Mouse (Mus musculus): Measurements from ENCODE around the gene Sucla2.
"Not testable (repeated sequence)": the region's sequence is repeated elsewhere in the genome, so short reads cannot be mapped to it uniquely, and the experiment has no call there.

Sucla2 gene

DNA sequence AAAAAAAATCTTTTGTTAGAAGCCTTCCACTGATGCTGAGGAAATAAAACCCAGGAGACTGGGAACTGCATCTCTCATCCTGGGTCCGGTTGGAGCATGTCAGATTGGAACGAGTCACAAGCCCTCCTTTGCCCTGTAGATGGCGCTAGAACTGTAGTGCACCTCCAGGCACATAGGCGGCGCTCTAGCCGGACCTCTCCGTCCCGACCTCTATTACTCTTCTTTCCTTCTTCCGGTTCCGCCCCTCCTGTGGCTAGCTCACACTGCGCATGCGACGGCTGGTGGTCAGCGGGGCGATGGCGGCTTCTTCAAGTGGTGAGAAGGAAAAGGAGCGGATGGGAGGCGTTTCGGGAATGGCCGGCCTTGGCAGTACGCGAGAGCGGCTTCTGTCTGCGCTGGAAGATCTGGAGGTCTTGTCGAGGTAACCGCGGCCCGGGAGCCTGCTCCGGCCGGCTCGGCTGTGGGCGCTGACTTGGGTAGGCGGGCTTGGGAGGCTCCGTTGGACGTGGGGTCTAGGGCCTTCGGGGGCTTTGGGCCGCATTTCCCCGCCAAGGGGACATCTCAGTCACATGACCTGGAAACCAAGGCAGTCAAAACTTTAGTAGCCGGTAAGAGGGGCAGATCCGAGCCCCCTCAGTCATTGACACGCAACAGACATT lies 15.2 kb upstream of the Sucla2 start, which contains the start of gene Med4:
Gene Med4, plus strand, starts transcription at position 261 of the 659 bp plus-strand sequence.
- peak; percentile 96 for DNase-seq (ENCODE audit: low read depth, low spot score)

DNA sequence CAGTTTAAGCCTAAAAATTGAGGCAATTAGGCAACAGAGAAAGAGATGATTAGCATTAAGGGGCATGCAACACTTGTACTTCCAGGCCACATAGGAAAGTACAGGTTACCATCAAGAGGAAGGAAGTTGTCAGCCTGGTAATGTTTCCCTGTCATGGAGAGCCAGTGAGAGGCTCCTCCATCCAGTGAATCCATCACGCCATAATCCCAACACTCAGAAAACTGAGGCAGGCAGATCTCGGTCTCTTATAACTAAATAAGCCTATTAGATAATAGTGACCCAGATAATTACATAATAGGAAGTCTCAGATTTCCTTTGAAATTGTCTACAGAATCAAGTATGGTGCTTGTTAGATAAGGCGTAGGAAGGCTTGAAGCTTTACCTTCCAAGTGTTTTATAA lies 983 bp upstream of the Sucla2 start:
- no peak for DNase-seq (ENCODE audit: low read depth, low spot score)

DNA sequence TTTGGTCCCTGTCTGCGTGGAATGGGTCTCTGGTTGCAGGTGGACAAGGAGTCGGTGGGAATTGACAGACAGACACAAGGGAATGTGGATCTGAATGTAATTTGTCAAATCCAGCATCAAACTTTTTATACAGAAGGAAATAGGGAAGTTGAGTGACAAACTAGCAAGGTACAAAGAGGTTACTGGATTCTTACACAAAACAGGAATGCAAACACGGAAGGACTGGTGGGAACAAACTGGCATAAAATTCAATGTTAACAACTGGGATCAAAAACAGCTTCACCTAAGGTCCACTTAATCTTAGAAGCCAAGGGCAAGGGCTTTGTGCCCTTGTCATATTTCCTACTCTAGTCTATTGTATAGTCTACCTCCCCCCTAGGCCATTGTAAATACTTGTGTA lies 3.5 kb downstream of the Sucla2 start:
- DNase-seq (ENCODE audit: low read depth, low spot score) = not testable (repeated sequence)

DNA sequence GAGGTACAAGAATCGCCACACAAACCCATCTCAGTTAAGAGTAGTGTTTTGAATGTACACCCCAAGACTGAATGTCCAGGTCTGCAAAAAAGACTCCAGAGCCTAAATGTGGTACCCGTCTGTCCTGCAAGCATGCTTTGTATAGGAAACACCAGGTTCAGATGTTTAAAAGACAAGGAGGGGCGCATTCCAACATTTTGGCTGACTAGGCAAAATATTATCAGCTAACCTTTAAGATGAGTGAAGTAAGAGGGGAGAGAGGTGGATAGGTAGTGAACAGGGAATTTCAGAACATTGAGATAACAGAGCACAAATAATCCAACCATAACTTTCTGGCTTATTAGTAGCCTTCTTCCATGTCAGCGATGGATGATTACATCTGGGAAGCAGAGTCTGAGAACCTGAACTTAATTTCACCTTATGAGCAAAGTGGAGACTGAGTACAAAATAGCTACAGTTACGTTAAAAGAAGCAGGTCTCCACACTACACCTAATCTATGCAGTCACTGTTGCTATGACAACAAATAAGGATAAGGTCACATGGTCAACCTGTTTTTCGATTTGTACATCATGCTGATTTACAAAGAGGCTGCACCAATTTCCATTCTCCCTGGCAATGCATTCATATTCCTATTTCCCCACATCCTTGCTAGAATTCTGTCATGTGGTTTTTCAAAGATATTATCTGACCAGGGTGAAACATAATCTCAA lies 8.8 kb downstream of the Sucla2 start:
- no peak for DNase-seq (ENCODE audit: low read depth, low spot score)

DNA sequence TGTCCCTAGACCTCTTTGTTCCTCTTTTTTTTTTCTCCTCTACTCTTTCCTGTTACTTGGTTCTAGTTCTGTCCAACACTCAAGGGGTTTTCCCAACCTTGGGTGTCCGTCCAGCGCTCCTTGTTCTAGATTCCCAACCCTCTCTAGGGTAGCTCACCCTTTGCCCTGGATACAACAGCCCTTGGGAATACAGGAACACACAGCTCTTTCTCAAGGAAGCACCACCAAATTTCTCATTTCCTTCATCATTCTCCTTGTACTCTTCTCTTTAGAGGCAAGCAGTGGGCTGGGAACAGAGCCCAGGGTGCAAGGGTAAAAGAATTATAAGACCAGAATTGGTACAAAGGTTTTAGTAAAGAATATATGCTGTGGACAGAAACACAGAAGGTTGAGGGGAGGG lies 10.5 kb downstream of the Sucla2 start:
- DNase-seq (ENCODE audit: low read depth, low spot score) = no peak

DNA sequence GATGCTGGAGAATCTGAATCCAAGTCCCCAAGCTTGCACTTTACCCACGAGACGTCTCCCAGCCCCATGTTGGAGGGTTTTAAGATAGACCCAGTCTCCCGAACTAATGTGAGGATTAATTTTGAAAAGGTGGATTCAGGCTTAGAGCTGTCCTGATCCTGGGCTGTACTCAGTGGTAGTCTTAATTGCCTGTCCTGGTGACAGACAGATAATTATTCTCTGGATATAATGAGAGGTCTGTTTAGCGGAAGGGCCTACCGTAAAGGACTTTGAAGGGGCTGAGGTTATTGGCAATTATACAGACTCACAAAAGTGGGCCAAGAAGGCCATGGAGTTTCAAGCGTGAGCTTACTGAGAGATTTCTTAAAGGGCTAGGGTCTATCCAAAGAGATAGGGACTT lies 18.7 kb downstream of the Sucla2 start:
- DNase-seq (ENCODE audit: low read depth, low spot score) = no peak

DNA sequence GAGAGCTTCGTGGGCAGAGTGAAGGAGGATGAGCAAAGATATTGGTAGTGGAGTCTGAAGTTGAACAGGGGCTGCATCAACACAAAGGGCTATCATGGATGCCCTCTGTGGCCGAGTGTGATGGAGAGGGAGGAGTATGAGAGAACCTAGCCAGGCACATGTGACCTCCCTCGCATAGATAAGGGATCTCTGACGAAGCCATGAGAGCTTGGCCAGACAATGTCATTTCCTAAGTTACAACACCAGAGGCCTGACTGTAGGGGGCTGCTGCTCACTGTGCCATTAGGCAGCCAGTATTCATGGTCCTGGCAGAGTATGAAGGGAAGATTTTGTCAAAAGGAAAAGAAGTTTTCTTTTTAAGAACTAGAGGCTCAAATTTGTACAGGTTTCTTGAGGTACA lies 21.9 kb downstream of the Sucla2 start:
- DNase-seq (ENCODE audit: low read depth, low spot score) = no peak

DNA sequence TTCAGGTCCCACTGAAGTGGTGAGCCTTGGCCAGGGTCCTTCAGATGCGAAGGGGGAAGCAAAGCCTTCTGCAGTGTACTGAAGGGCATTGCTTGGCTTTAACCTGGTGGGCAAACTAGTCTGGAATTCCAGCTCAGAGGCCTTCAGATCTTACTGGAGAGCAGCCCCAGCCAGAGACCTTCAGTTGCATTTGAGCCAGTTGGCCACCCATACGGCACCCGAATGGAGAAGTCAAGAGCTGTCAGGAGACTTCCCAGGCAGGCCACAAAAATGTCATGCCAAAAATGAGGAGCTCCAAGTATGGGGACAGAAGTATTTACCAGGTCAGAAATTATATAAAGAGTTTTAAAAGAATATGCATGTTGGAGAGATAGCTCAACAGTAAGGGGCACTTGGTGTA lies 22.9 kb downstream of the Sucla2 start, which contains the start of gene Nudt15:
Gene Nudt15, minus strand, starts transcription at position 192 of the 400 bp plus-strand sequence.
- no peak for DNase-seq (ENCODE audit: low read depth, low spot score)

DNA sequence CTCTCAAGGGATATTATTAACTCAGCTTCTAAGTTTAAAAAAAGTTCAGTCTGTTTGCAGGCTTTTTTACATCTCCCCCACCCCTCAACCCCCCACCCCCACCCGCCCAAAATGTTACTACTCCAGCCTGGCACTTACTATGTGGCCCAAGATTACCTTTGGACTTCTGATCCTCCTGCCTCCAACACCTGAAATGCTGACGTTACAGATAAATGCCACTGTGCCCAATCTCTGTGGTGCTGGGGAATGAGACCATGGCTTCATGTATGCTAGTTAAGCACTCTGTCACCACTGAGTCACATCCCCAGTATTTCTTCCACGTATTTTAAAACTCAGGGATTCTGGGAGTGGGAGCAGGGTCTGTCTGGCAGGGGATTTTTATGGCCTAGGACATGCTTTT lies 25.2 kb downstream of the Sucla2 start:
- no peak for DNase-seq (ENCODE audit: low read depth, low spot score)

DNA sequence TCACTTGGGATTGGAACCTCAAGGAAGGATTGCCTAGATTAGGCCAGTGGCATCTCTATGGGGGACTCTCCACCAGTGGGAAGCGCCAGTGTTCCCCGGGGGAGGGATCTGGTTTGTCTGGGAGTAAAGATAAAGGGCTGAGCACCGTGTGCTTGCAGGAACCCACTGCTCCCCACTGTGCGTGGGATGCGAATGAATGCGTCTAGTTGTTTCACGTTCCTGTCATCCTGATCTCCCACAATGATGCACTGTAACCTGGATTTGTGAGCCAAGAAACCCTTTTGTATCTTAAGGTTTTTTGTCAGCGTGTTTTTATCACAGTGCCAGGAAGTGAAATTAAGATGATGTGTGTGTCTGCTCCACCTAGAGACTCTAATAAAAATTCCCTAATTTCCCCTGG lies 25.6 kb downstream of the Sucla2 start:
- no peak for DNase-seq (ENCODE audit: low read depth, low spot score)

DNA sequence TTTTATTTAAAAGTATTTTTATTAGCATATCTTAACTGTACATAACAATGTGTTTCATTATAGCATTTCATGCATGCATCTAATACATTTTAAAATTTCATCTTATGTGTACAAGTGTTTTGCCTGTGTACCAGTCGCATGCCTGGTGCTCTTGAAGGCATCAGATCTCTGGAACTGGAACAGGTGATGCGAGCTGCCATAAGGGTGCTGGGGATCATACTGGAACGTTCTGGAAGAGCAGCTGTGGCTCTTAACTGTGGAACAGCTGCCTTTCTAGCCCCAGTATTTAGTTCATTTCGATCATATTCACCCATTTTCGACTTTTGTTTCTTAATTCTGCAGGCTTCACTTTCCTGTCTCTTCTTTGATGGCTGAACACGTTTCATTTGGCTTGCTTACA lies 26.0 kb downstream of the Sucla2 start:
- no peak for DNase-seq (ENCODE audit: low read depth, low spot score)

DNA sequence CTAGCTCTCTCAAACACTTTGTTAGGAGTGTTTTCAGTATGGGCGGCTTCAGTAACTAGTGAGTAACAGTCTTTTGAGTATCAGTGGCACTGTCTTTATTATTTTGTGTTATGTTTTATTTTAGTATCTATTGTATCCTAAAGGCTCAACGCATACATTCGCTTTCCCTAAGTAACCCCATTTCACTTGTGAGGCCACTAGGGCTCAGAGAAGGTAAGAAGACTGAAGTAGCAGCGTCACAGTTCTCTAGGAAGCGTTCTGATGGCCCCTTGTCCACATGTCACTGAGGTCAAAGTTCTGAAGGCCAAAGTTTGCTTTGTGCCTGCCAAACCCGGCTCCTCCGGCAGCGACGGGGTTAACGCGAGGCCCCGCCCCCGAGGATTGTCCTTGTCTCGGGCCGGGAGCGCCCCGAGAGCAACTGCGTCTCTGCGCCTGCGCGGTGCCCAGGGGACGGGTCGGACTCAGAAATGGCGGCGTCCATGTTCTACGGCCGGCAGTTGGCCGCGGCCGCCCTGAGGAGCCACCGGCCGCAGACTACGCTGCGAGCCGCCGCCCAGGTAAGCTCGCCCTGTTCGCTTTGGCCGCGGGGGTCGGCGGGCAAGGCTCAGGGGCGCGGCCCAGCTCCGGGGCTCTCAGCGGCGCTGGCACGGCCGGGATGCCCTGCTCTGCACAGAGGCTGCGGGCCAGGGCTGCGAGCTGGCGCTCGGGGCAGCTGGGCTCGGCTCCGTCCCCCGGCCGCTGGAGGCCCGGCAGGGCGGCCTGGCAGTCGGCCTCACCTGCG lies 27.4 kb downstream of the Sucla2 start:
- peak; percentile 94 for DNase-seq (ENCODE audit: low read depth, low spot score)

DNA sequence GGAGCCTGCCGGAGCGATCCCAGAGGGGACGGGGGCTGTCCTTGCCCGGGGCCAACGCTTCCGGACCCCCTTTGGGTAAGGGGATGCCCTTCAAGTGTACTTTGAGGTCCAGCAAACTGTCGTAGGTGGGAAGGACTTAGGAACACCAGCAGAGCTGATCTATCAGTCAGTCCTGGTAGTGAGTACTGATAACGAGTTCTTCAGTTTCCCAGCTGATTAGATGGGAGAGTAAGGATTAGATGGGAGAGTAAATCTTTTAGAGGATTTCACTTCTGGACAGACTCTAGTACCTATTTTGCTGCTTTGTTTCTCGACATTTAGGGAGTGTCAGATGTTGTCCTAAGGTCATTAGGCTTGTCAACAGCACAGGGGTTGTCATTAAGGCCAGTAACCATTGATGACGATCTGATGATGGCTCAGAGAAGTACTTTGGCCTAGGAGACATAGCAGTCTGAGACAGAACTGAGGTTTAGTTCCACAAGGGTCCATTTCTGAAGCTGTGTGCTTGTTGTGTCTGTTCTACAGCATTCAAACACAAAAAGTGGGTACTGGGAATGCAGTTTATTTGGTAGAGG lies 28.1 kb downstream of the Sucla2 start:
- DNase-seq (ENCODE audit: low read depth, low spot score) = no peak

DNA sequence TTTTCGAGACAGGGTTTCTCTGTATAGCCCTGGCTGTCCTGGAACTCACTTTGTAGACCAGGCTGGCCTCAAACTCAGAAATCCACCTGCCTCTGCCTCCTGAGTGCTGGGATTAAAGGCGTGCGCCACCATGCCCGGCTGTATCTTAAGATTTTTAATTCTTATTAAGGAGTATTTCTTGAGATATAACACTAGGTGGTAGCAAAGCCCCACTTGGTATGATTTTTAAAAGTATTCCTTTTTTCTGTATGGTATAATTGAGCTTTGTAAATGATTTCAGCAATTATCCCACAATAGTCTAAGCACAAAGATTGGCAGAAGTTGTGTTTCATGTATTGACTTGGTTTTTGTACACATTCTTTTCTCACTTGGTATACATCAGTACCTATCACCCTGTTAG lies 44.7 kb downstream of the Sucla2 start:
- DNase-seq (ENCODE audit: low read depth, low spot score) = not testable (repeated sequence)

DNA sequence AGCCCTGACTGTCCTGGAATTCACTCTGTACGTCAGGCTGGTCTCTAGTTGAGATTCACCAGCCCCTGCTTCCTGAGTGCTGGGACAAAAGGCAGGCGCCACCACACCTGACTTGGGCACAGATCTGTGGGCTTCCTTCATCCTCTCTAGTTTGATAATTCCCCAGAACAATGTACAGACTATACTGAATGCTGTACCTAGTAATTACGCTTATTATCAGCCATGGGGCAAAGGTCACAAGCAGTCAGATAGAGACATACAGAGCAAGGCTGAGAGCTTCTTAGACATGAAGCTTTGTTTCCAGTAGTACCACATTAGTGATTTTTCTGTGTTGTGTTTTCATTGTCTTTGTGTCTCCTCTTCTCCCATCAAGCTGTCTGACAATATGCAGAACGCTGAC lies 46.0 kb downstream of the Sucla2 start:
- DNase-seq (ENCODE audit: low read depth, low spot score) = no peak

DNA sequence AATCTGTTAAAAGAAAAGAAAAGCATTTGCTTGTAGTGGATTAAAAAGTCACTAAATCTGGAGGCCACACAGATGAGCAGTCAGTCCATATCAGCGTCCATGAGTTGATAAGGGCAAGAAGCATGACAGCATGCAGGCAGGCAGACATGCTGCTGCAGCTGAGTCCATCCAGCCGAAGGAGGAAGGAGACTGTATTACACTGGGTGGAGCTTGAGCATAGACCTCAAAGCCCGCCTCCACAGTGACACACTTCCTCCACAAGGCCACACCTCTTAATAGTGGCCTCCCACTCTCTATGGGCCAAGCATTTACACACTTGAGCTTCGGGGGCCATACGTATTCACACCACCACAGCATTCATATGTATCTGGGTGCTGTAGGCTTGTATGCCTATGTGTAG lies 48.9 kb downstream of the Sucla2 start:
- DNase-seq (ENCODE audit: low read depth, low spot score) = no peak

DNA sequence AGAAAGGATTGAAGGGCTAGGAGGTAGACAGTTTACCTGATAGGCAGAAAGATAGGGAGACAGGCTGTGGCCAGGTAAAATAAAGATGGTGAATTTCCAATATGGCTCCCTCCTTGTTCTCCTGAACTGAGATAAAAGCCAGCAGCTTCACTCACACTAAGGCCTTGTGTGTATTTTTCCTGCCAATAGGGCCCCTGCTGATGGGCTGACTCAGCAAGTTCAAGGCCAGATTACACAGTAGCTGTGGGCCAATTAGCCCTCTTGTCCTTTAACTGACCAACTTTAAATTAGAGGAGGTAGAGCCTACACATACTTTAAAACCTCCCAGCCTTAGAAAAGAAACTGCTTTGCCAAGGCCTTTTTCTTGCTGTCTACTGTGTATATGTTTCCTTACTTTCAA lies 51.2 kb downstream of the Sucla2 start:
- no peak for DNase-seq (ENCODE audit: low read depth, low spot score)

DNA sequence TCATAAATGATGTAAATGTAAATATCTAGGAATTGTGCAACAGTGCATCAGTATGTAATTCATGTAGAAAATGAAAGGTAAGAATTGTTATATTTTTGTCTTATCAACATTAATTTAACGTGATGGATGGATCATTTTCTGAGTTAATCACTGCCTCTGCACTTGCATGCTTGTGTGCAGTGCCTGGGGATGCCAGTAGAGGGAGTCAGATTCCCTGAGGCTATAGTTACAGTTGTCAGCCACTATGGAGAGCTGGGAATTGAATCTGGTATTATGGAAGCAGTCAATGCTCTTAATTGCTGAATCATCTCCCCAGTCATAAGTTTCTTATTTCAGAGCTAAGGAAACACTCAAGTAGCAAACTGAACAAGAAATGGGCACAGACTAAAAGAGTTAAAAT lies 63.0 kb downstream of the Sucla2 start:
- no peak for DNase-seq (ENCODE audit: low read depth, low spot score)

DNA sequence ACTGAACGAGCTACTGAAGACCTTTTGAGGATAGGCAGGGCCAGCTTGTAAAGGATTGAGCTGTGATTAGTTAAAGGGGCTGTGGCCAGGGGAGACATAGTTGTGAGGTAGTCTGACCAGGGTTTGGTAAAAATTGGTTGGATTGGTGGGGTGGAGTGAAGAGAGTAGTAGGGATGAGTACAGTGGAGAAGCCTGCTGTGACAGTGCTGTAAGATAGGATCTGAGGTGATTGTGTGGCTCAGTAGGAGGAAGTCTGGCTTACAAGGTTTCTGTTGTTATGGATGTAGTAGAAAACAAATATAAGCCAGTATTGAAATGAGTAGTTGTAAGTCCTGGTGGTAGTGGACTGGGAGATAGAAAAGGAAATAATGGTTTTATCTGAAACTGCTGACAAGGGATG lies 67.0 kb downstream of the Sucla2 start:
- no peak for DNase-seq (ENCODE audit: low read depth, low spot score)

DNA sequence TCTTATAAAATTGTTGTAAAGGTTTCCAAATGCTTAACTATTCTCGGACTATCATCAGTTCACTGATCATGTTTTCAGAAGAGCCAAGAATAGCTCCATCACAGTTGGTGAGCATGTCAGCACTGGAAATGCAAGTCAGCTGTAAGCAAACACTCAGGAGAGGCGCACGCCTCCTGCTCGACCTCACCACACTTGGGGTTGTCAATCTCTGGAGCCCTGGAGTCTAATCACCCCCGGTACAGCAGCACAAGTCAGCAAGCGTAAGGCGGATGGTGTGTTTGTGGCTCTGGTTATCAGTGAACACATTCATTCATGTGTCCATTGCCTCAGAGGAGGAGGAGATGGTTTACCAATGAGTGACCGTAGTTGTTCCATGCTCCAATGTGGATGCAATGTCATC lies 74.6 kb downstream of the Sucla2 start:
- no peak for DNase-seq (ENCODE audit: low read depth, low spot score)

DNA sequence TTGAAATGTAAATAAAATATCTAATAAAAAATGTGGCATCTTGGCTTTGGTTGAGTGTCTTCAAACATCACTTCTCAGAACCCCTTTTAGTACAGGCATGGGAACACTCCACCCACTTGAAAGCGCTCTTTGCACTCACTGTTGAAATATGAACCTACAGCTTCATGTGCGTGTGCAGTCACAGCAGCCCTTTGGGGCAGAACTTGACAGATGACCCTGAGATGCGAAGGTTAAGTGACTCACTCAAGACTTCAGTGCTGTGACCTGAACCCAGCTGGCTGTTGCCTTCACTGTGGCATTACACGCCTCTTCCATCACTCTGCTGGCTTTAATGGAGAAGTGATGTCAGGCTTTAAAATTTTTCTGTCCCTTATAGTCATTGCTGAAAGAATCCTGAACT lies 82.6 kb downstream of the Sucla2 start:
- peak; percentile 8 for DNase-seq (ENCODE audit: low read depth, low spot score)
